Mouse (Mus musculus): ENCODE measurements around the gene Impg1. TPM values are rescaled to one million over a fixed set of nuclear protein-coding genes. Genes with fewer than 3 reads are reported as not detected.

The Impg1 gene
- 0.23 TPM in 1 of 4 replicates, not detected in the others for total RNA-seq (2023)

GRCm38 (mm10) chr9:80465381-80465780 lies at the start of gene Impg1:
TSS of gene Impg1 (minus strand) at chr9:80465481.

All from B cell, adult 62 days (primary cell).